In genomic region chr13:47855422-47856108, GRCm38 (mm10) we compare ENCODE assay signal across 10 mouse cellular contexts.
DNase-seq lines count a peak whose midpoint lies in the region; ATAC-seq and TF ChIP-seq lines count a peak whose summit lies in the region.
"Had no signal": no experiment of that assay in that cellular context is flagged by ENCODE, and none has a peak within 500 bp of the region (broad histone marks: within the 10 kb centered on the region; RNA-seq: fewer than 3 reads in every experiment).

No protein-coding gene starts in this region.

- DNase-seq in heart, postnatal 14 days: no peak
- DNase-seq in ES-E14 (ENCODE audit: low read depth, low spot score): peak; percentile 67
- DNase-seq in forebrain, embryonic 14.5 days (ENCODE audit: low spot score): peak; percentile 48
- peak; percentile 94 for DNase-seq in midbrain, embryonic 11.5 days (ENCODE audit: low spot score, missing footprints)
- DNase-seq in adrenal gland, postnatal 4 days (ENCODE audit: low spot score in 2 of 2): no peak
- no peak for DNase-seq in gastrocnemius, adult 18-20 months (ENCODE audit: low spot score)
- DNase-seq in spleen, postnatal 36 days (ENCODE audit: low spot score in 2 of 2): no peak
- DNase-seq: gastrocnemius, postnatal 36 days had no signal

- no peaks in the 10 kb centered on the region for H3K27me3 ChIP-seq in heart, embryonic 12.5 days (replicated peaks)
- H3K27me3 ChIP-seq in forebrain, embryonic 14.5 days (replicated peaks; ENCODE audit: control insufficient read depth, insufficient read depth, low read length): no peaks in the 10 kb centered on the region
- no peaks in the 10 kb centered on the region for H3K27me3 ChIP-seq in midbrain, embryonic 11.5 days (ENCODE audit: control insufficient read depth, insufficient read depth, low read length)

- ATAC-seq in heart, embryonic 12.5 days (ENCODE audit: insufficient number of reproducible peaks, low FRiP score): no peak
- peak; percentile 46 for ATAC-seq in forebrain, embryonic 14.5 days
- peak; percentile 73; the same call in 1 of the 2 replicates for ATAC-seq in midbrain, embryonic 11.5 days (ENCODE audit: low FRiP score)

- H3K36me3 ChIP-seq in heart, embryonic 12.5 days: no peaks in the 10 kb centered on the region
- no peaks in the 10 kb centered on the region for H3K36me3 ChIP-seq in ES-E14 (ENCODE audit: control insufficient read depth, insufficient read depth, low read length, poor library complexity, severe bottlenecking)
- H3K36me3 ChIP-seq in forebrain, embryonic 14.5 days (ENCODE audit: control insufficient read depth, insufficient read depth, low read length): no peaks in the 10 kb centered on the region
- H3K36me3 ChIP-seq in midbrain, embryonic 11.5 days (ENCODE audit: control insufficient read depth, insufficient read depth, low read length): no peaks in the 10 kb centered on the region

- intact Hi-C loops in heart, postnatal 14 days (cut with DNase I): no loop called here

- H3K4me3 ChIP-seq in heart, embryonic 12.5 days: peak overlapping the region; percentile 22
- H3K4me3 ChIP-seq in ES-E14 (ENCODE audit: insufficient read depth in 1 of 2, low read depth in 1 of 2, low read length in 2 of 2, poor library complexity in 1 of 2, severe bottlenecking in 1 of 2): peak overlapping the region; percentile 24 to 26; a peak in 3 of 4 replicates
- H3K4me3 ChIP-seq in forebrain, embryonic 14.5 days (ENCODE audit: low read depth, low read length): no peak overlapping the region
- H3K4me3 ChIP-seq in midbrain, embryonic 11.5 days (ENCODE audit: low read depth, low read length): no peak overlapping the region; the same call in 1 of the 2 replicates

- H3K27ac ChIP-seq in heart, embryonic 12.5 days (ENCODE audit: poor library complexity, severe bottlenecking): no peak overlapping the region
- H3K27ac ChIP-seq in ES-E14 (ENCODE audit: insufficient read depth, low read depth, low read length, poor library complexity, severe bottlenecking): peak overlapping the region; percentile 93
- peak overlapping the region; percentile 35 for H3K27ac ChIP-seq in forebrain, embryonic 14.5 days (ENCODE audit: low read depth, low read length)
- H3K27ac ChIP-seq in midbrain, embryonic 11.5 days (ENCODE audit: low read depth, low read length): peak overlapping the region; percentile 0; the same call in 1 of the 2 replicates
- H3K27ac ChIP-seq: liver, embryonic 14.5 days had no signal

- H3K4me2 ChIP-seq in heart, embryonic 12.5 days: peak overlapping the region; percentile 63
- peak overlapping the region; percentile 31 for H3K4me2 ChIP-seq in forebrain, embryonic 14.5 days (ENCODE audit: low read length)
- peak overlapping the region; percentile 26 for H3K4me2 ChIP-seq in midbrain, embryonic 11.5 days

- peaks cover 21% of the 10 kb centered on the region for H3K4me1 ChIP-seq in heart, embryonic 12.5 days (replicated peaks)
- H3K4me1 ChIP-seq in ES-E14 (ENCODE audit: control insufficient read depth in 2 of 2, insufficient read depth in 2 of 2, low read length in 2 of 2, poor library complexity in 1 of 2): peaks cover 9 to 21% of the 10 kb centered on the region in 2 experiments; a peak in 3 of 4 replicates
- H3K4me1 ChIP-seq in forebrain, embryonic 14.5 days (ENCODE audit: control insufficient read depth, insufficient read depth, low read length): peaks cover 23% of the 10 kb centered on the region
- peaks cover 14% of the 10 kb centered on the region for H3K4me1 ChIP-seq in midbrain, embryonic 11.5 days (ENCODE audit: control insufficient read depth, insufficient read depth, low read length)

- in situ Hi-C loops in ES-E14 (cut with MboI; ENCODE audit: low sequenced_read_pairs in 2 of 2, unreplicated experiment in 2 of 2): no loop called here

- H3K9ac ChIP-seq in heart, embryonic 12.5 days: peak overlapping the region; percentile 35; the same call in 1 of the 2 replicates
- H3K9ac ChIP-seq in ES-E14 (ENCODE audit: insufficient read depth, low read depth, low read length, poor library complexity, severe bottlenecking): peak overlapping the region; percentile 26; the same call in 1 of the 2 replicates
- peak overlapping the region; percentile 42 for H3K9ac ChIP-seq in forebrain, embryonic 14.5 days (ENCODE audit: low read length)
- H3K9ac ChIP-seq in midbrain, embryonic 11.5 days (ENCODE audit: low read length): peak overlapping the region; percentile 52
- H3K9ac ChIP-seq: liver, embryonic 14.5 days had no signal

- WGBS in heart, embryonic 12.5 days: 2% methylated on average over 22 of the region's 22 CpGs
- WGBS in forebrain, embryonic 14.5 days: 7% methylated on average over 22 of the region's 22 CpGs
- 2% methylated on average over 22 of the region's 22 CpGs for WGBS in midbrain, embryonic 11.5 days

- no peaks in the 10 kb centered on the region for H3K9me3 ChIP-seq in heart, embryonic 12.5 days (replicated peaks)
- H3K9me3 ChIP-seq in ES-E14 (ENCODE audit: control insufficient read depth, insufficient read depth, low read depth, low read length): no peaks in the 10 kb centered on the region
- no peaks in the 10 kb centered on the region for H3K9me3 ChIP-seq in forebrain, embryonic 14.5 days (replicated peaks; ENCODE audit: control insufficient read depth, low read length)
- H3K9me3 ChIP-seq in midbrain, embryonic 11.5 days (ENCODE audit: control insufficient read depth, low read length): no peaks in the 10 kb centered on the region

TF ChIP-seq in ES-E14, 5 proteins besides CTCF, POLR2A, EP300 and RAD21:
- TF ChIP-seq ZNF384 (IDR thresholded peaks at IDR 0.05; ENCODE audit: low read depth, low read length) (no peak), ZC3H11A (IDR thresholded peaks at IDR 0.05; ENCODE audit: borderline replicate concordance, low read depth, low read length) (no peak), CHD2 (IDR thresholded peaks at IDR 0.05; ENCODE audit: low read depth, low read length) (no peak), MAFK (IDR thresholded peaks at IDR 0.05; ENCODE audit: insufficient read depth, low read depth, low read length) (no peak), HCFC1 (IDR thresholded peaks at IDR 0.05; ENCODE audit: borderline replicate concordance, insufficient read depth, low read length) (no peak)
TF ChIP-seq in ES-E14: peak in this region for 0.

Comparison
In these comparisons a context has a peak if more than half of its experiments do, and no peak if none do; other contexts are left out.
1. H3K4me3 ChIP-seq: peak in heart, embryonic 12.5 days (single experiment) and ES-E14 (2 of 2); none in forebrain, embryonic 14.5 days (single experiment) and midbrain, embryonic 11.5 days (single experiment).
2. DNase-seq: peak in ES-E14 (single experiment), forebrain, embryonic 14.5 days (single experiment) and midbrain, embryonic 11.5 days (single experiment); none in heart, postnatal 14 days (0 of 2), adrenal gland, postnatal 4 days (0 of 2), gastrocnemius, adult 18-20 months (single experiment) and spleen, postnatal 36 days (0 of 2).
3. Peak in every context shown above with its lines, with median percentiles within 50 percentile points of each other: H3K4me2 ChIP-seq and H3K9ac ChIP-seq.